Mouse (Mus musculus) gastrocnemius, adult 2 months (tissue): Measurements from ENCODE around the gene Slc45a3. TPM values are rescaled to one million over a fixed set of nuclear protein-coding genes. Genes with fewer than 3 reads are reported as not detected.
A peak's percentile ranks its signal among the peaks of the same experiment; 100 is the strongest.

Source experiments
- DNase-seq: peaks from one replicate; pipeline ENCODE4 v3.0.0; 2022
- H3K27ac ChIP-seq: fragments of 200-600 bp; 2 replicates; pipeline ENCODE4 v1.8.1; 2022; ENCODE audit warnings: mild to moderate bottlenecking
- H3K4me3 ChIP-seq: fragments of 200-600 bp; 2 replicates; pipeline ENCODE4 v1.8.1; 2022; ENCODE audit warnings: mild to moderate bottlenecking, moderate library complexity
- CTCF ChIP-seq: fragments of 200-600 bp; IDR thresholded peaks from 2 replicates; pipeline ENCODE4 v1.8.1; 2022; ENCODE audit warnings: antibody characterized with exemption, mild to moderate bottlenecking, moderate library complexity
- intact Hi-C: fragments of 180-260 bp; cut with DNase I; formaldehyde crosslinking; loops from one replicate; pipeline ENCODE4 v1.15.1; 2025
- long read RNA-seq, 2 experiments: library from polyadenylated mRNA; stranded (forward); transcript quantifications; one replicate each; pipeline ENCODE4 v2.0.0; 2021
- total RNA-seq, 2 experiments: library from RNA; stranded (reverse); gene quantifications; 2 replicates each; pipeline ENCODE4 v1.2.3; 2021

Slc45a3 gene
- total RNA-seq: 1 to 10 TPM in 1 of 2 experiments, under 1 TPM in 1; 0.84 to 1.4 TPM
- long read RNA-seq, experiment 1, partial matches to known transcripts: 0 of 3 reads
- long read RNA-seq, experiment 1, other reads (novel, unspliced or antisense): 2 of 3 reads
- long read RNA-seq, experiment 2, partial matches to known transcripts: 0 of 4 reads
- long read RNA-seq, experiment 2, other reads (novel, unspliced or antisense): 2 of 4 reads

- no peak for DNase-seq
- intact Hi-C loops: no loop called here
- H3K4me3 ChIP-seq: peak within 1 kb of the TSS; percentile 85
- TF ChIP-seq CTCF: no peak
- H3K27ac ChIP-seq: peak within 1 kb of the TSS; percentile 53
Observed at GRCm38 (mm10) chr1:131962606-131963084, at the start of gene Slc45a3. TSS of gene Slc45a3 (plus strand) at chr1:131962967.

- H3K4me3 ChIP-seq: no peak overlapping the region
- intact Hi-C loops: no loop called here
- no peak for DNase-seq
- TF ChIP-seq CTCF: no peak
- H3K27ac ChIP-seq: no peak overlapping the region
Observed at GRCm38 (mm10) chr1:131917634-131918033, 45.1 kb upstream of the Slc45a3 start.

- Histone ChIP-seq H3K27ac (no peak overlapping the region), H3K4me3 (no peak overlapping the region)
- intact Hi-C loops: no loop called here
- DNase-seq: no peak
- TF ChIP-seq CTCF: no peak
Observed at GRCm38 (mm10) chr1:131919052-131919451, 43.7 kb upstream of the Slc45a3 start.

GRCm38 (mm10) chr1:131922100-131922499, 40.7 kb upstream of the Slc45a3 start:
- no peak for TF ChIP-seq CTCF
- no peak overlapping the region for H3K4me3 ChIP-seq
- no peak overlapping the region for H3K27ac ChIP-seq
- intact Hi-C loops: no loop called here
- no peak for DNase-seq

- no peak overlapping the region for H3K27ac ChIP-seq
- no peak overlapping the region for H3K4me3 ChIP-seq
- DNase-seq: no peak
- intact Hi-C loops: no loop called here
- TF ChIP-seq CTCF: no peak
Observed at GRCm38 (mm10) chr1:131933471-131933870, 29.3 kb upstream of the Slc45a3 start.

- peak; percentile 69 for TF ChIP-seq CTCF
- no peak overlapping the region for H3K27ac ChIP-seq
- peak; percentile 65 for DNase-seq
- H3K4me3 ChIP-seq: no peak overlapping the region
- intact Hi-C loops: loop anchor here (5.0 kb wide), 1 partner anchor 45 kb away; no protein-coding TSS in a partner anchor
Observed at GRCm38 (mm10) chr1:131937659-131938305, 25.0 kb upstream of the Slc45a3 start.

GRCm38 (mm10) chr1:131938811-131939210, 24.0 kb upstream of the Slc45a3 start:
- DNase-seq: peak; percentile 28
- Histone ChIP-seq H3K4me3 (no peak overlapping the region), H3K27ac (no peak overlapping the region)
- TF ChIP-seq CTCF: no peak
- intact Hi-C loops: loop anchor here (5.0 kb wide), 1 partner anchor 43 kb away; no protein-coding TSS in a partner anchor

- intact Hi-C loops: no loop called here
- no peak overlapping the region for H3K27ac ChIP-seq
- no peak for TF ChIP-seq CTCF
- H3K4me3 ChIP-seq: no peak overlapping the region
- DNase-seq: no peak
Observed at GRCm38 (mm10) chr1:131940711-131941244, 22.0 kb upstream of the Slc45a3 start.

- Histone ChIP-seq H3K4me3 (no peak overlapping the region), H3K27ac (no peak overlapping the region)
- intact Hi-C loops: no loop called here
- no peak for DNase-seq
- TF ChIP-seq CTCF: no peak
Observed at GRCm38 (mm10) chr1:131941501-131941900, 21.3 kb upstream of the Slc45a3 start.

GRCm38 (mm10) chr1:131942621-131943590, 19.9 kb upstream of the Slc45a3 start:
- no peak overlapping the region for H3K4me3 ChIP-seq
- no peak for TF ChIP-seq CTCF
- intact Hi-C loops: no loop called here
- H3K27ac ChIP-seq: no peak overlapping the region
- no peak for DNase-seq

- no peak for DNase-seq
- intact Hi-C loops: no loop called here
- no peak overlapping the region for H3K4me3 ChIP-seq
- no peak for TF ChIP-seq CTCF
- no peak overlapping the region for H3K27ac ChIP-seq
Observed at GRCm38 (mm10) chr1:131945674-131946440, 16.9 kb upstream of the Slc45a3 start.
